Mouse (Mus musculus): ENCODE data around the gene Bri3bp. TPM values are rescaled to one million over a fixed set of nuclear protein-coding genes. Genes with fewer than 3 reads are reported as not detected.

Bri3bp gene
- polyA plus RNA-seq, 1 experiment from 2014 or later, result 35.7 TPM

- Histone ChIP-seq H3K9ac (ENCODE audit: low read depth, low read length) (peak overlapping the region; percentile 57; the same call in 1 of the 2 replicates), H3K27me3 (replicated peaks; ENCODE audit: control insufficient read depth, insufficient read depth, low read length) (no peaks in the 10 kb centered on the region), H3K9me3 (ENCODE audit: control insufficient read depth) (no peaks in the 10 kb centered on the region), H3K36me3 (ENCODE audit: control insufficient read depth, insufficient read depth) (no peaks in the 10 kb centered on the region), H3K4me1 (replicated peaks; ENCODE audit: control insufficient read depth, insufficient read depth, low read length) (0 out of 2 replicates have a peak, but pooled peaks cover 16% of the 10 kb centered on the region), H3K4me3 (ENCODE audit: low read depth, low read length) (peak overlapping the region; percentile 28), H3K4me2 (replicated peaks; ENCODE audit: low read depth) (peak overlapping the region; percentile 50), H3K27ac (ENCODE audit: low read depth, low read length) (peak overlapping the region; percentile 99)
- 5% methylated on average over 25 of the region's 25 CpGs for WGBS
- no peak for TF ChIP-seq CTCF (IDR thresholded peaks at IDR 0.05; ENCODE audit: low read depth)
- ATAC-seq, result peak; percentile 28
Observed at GRCm38 (mm10) chr5:125393622-125394603, 47.5 kb upstream of the Bri3bp start.

DNA sequence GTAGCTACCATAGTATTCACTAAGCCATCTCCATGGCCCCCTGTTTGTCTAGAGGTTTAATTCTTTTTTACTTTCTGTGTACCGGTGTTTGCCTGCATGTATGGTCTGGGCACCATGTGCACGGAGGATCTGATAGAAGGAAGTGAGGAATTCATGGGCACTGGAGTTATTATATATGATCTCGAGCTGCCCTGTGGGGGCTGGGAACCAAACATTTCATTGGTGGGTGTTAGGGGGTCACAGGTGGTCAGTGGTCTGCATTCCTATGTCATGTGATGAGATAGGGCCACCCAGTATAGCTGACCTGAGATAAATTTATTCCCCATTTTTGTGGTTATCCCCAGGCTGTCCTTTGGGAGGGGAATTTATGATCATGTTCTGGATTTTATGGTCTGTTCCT lies 46.4 kb upstream of the Bri3bp start:
- WGBS, result 43% methylated on average over 3 of the region's 3 CpGs
- Histone ChIP-seq H3K4me1 (replicated peaks; ENCODE audit: control insufficient read depth, insufficient read depth, low read length) (0 out of 2 replicates have a peak, but pooled peaks cover 16% of the 10 kb centered on the region), H3K27me3 (replicated peaks; ENCODE audit: control insufficient read depth, insufficient read depth, low read length) (no peaks in the 10 kb centered on the region), H3K27ac (ENCODE audit: low read depth, low read length) (peak overlapping the region; percentile 99; the same call in 1 of the 2 replicates), H3K9ac (ENCODE audit: low read depth, low read length) (no peak overlapping the region), H3K4me3 (ENCODE audit: low read depth, low read length) (no peak overlapping the region), H3K4me2 (replicated peaks; ENCODE audit: low read depth) (no peak overlapping the region), H3K9me3 (ENCODE audit: control insufficient read depth) (no peaks in the 10 kb centered on the region), H3K36me3 (ENCODE audit: control insufficient read depth, insufficient read depth) (no peaks in the 10 kb centered on the region)
- no peak for TF ChIP-seq CTCF (IDR thresholded peaks at IDR 0.05; ENCODE audit: low read depth)
- no peak for ATAC-seq

DNA sequence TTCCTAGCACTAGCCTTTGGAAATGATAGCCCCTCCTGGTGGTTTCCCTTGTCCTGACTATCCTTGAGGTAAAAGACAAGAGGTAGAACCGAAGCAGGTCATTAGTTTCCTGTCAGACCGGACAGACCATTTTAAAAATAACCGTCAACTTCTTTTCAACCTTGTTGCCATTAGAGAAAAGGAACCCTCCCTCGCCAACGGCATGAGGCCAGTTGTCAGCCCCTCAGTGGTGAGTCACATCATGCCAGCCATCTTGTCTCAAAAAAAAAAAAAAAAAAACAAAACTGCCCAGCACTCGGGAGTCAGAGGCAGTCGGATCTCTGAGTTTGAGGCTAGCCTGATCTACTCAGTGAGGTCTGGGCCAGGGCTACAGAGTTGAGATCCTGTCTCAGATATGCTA lies 40.5 kb upstream of the Bri3bp start:
- no peak for ATAC-seq
- Histone ChIP-seq H3K4me3 (ENCODE audit: low read depth, low read length) (no peak overlapping the region), H3K4me2 (replicated peaks; ENCODE audit: low read depth) (no peak overlapping the region), H3K36me3 (ENCODE audit: control insufficient read depth, insufficient read depth) (no peaks in the 10 kb centered on the region), H3K9me3 (ENCODE audit: control insufficient read depth) (no peaks in the 10 kb centered on the region), H3K27ac (ENCODE audit: low read depth, low read length) (no peak overlapping the region), H3K4me1 (replicated peaks; ENCODE audit: control insufficient read depth, insufficient read depth, low read length) (no peaks in the 10 kb centered on the region), H3K27me3 (replicated peaks; ENCODE audit: control insufficient read depth, insufficient read depth, low read length) (no peaks in the 10 kb centered on the region), H3K9ac (ENCODE audit: low read depth, low read length) (no peak overlapping the region)
- peak; percentile 18; the same call in 1 of the 2 replicates for TF ChIP-seq CTCF (IDR thresholded peaks at IDR 0.05; ENCODE audit: low read depth)
- 47% methylated on average over 7 of the region's 7 CpGs for WGBS

GRCm38 (mm10) chr5:125402476-125402875 lies 38.9 kb upstream of the Bri3bp start:
- H3K4me2 ChIP-seq (replicated peaks; ENCODE audit: low read depth), result no peak overlapping the region
- TF ChIP-seq CTCF (IDR thresholded peaks at IDR 0.05; ENCODE audit: low read depth), result no peak
- no peaks in the 10 kb centered on the region for H3K4me1 ChIP-seq (replicated peaks; ENCODE audit: control insufficient read depth, insufficient read depth, low read length)
- no peaks in the 10 kb centered on the region for H3K9me3 ChIP-seq (ENCODE audit: control insufficient read depth)
- H3K27me3 ChIP-seq (replicated peaks; ENCODE audit: control insufficient read depth, insufficient read depth, low read length), result no peaks in the 10 kb centered on the region
- no peak overlapping the region for H3K4me3 ChIP-seq (ENCODE audit: low read depth, low read length)
- ATAC-seq, result no peak
- 69% methylated on average over 10 of the region's 10 CpGs for whole genome bisulfite sequencing
- H3K9ac ChIP-seq (ENCODE audit: low read depth, low read length), result no peak overlapping the region
- H3K27ac ChIP-seq (ENCODE audit: low read depth, low read length), result no peak overlapping the region
- H3K36me3 ChIP-seq (ENCODE audit: control insufficient read depth, insufficient read depth), result no peaks in the 10 kb centered on the region

- H3K36me3 ChIP-seq (ENCODE audit: control insufficient read depth, insufficient read depth), result no peaks in the 10 kb centered on the region
Observed at GRCm38 (mm10) chr5:125402991-125403390, 38.4 kb upstream of the Bri3bp start.

More at GRCm38 (mm10) chr5:125402991-125403390, 38.4 kb upstream of the Bri3bp start:
- Histone ChIP-seq H3K4me2 (replicated peaks; ENCODE audit: low read depth) (no peak overlapping the region), H3K27me3 (replicated peaks; ENCODE audit: control insufficient read depth, insufficient read depth, low read length) (no peaks in the 10 kb centered on the region), H3K4me3 (ENCODE audit: low read depth, low read length) (no peak overlapping the region), H3K27ac (ENCODE audit: low read depth, low read length) (no peak overlapping the region), H3K4me1 (replicated peaks; ENCODE audit: control insufficient read depth, insufficient read depth, low read length) (no peaks in the 10 kb centered on the region), H3K9me3 (ENCODE audit: control insufficient read depth) (no peaks in the 10 kb centered on the region), H3K9ac (ENCODE audit: low read depth, low read length) (no peak overlapping the region)
- no peak for TF ChIP-seq CTCF (IDR thresholded peaks at IDR 0.05; ENCODE audit: low read depth)
- no peak for ATAC-seq
- WGBS, result 80% methylated on average over 6 of the region's 6 CpGs
